Mouse (Mus musculus): ENCODE data around the gene Igfals. TPM values are rescaled to one million over a fixed set of nuclear protein-coding genes. Genes with fewer than 3 reads are reported as not detected.

Gene Igfals
- polyA plus RNA-seq, 1 experiment from 2014 or later = 4.8 TPM

GRCm38 (mm10) chr17:24898041-24898854 is 32.5 kb downstream of the Igfals start:
- H3K4me1 ChIP-seq (ENCODE audit: insufficient read depth, low read depth, low read length) = peaks cover 4% of the 10 kb centered on the region; the same call in 1 of the 2 replicates
- ATAC-seq (no peak), DNase-seq (ENCODE audit: low spot score) (no peak)
- H3K4me2 ChIP-seq (replicated peaks; ENCODE audit: low read depth, low read length) = no peak overlapping the region
- no peak for TF ChIP-seq CTCF (IDR thresholded peaks at IDR 0.05)
- no peaks in the 10 kb centered on the region for H3K27me3 ChIP-seq (replicated peaks; ENCODE audit: insufficient read depth, low read length)
- no peak overlapping the region for H3K9ac ChIP-seq (replicated peaks; ENCODE audit: low read depth)
- peaks cover 45% of the 10 kb centered on the region for H3K36me3 ChIP-seq (ENCODE audit: insufficient read depth, low read length)
- H3K9me3 ChIP-seq (ENCODE audit: low read length) = no peaks in the 10 kb centered on the region
- H3K4me3 ChIP-seq (ENCODE audit: low read depth, low read length) = no peak overlapping the region
- no peak overlapping the region for H3K27ac ChIP-seq (ENCODE audit: low read length)
- WGBS = 72% methylated on average over 4 of the region's 4 CpGs

GRCm38 (mm10) chr17:24899153-24899552 is 33.4 kb downstream of the Igfals start:
- 77% methylated on average over 5 of the region's 5 CpGs for WGBS
- no peak for DNase-seq (ENCODE audit: low spot score)
- Histone ChIP-seq H3K9me3 (ENCODE audit: low read length) (no peaks in the 10 kb centered on the region), H3K27ac (ENCODE audit: low read length) (no peak overlapping the region), H3K4me2 (replicated peaks; ENCODE audit: low read depth, low read length) (no peak overlapping the region), H3K27me3 (replicated peaks; ENCODE audit: insufficient read depth, low read length) (no peaks in the 10 kb centered on the region), H3K4me1 (ENCODE audit: insufficient read depth, low read depth, low read length) (peaks cover 2% of the 10 kb centered on the region; the same call in 1 of the 2 replicates), H3K36me3 (ENCODE audit: insufficient read depth, low read length) (peaks cover 53% of the 10 kb centered on the region), H3K9ac (replicated peaks; ENCODE audit: low read depth) (no peak overlapping the region), H3K4me3 (ENCODE audit: low read depth, low read length) (no peak overlapping the region)
- no peak for ATAC-seq
- TF ChIP-seq EP300 (IDR thresholded peaks at IDR 0.05) = no peak
- no peak for TF ChIP-seq CTCF (IDR thresholded peaks at IDR 0.05)

GRCm38 (mm10) chr17:24900014-24900413 is 34.2 kb downstream of the Igfals start:
- H3K4me2 ChIP-seq (replicated peaks; ENCODE audit: low read depth, low read length) = no peak overlapping the region
- no peaks in the 10 kb centered on the region for H3K9me3 ChIP-seq (ENCODE audit: low read length)
- H3K9ac ChIP-seq (replicated peaks; ENCODE audit: low read depth) = no peak overlapping the region
- H3K36me3 ChIP-seq (ENCODE audit: insufficient read depth, low read length) = peaks cover 61% of the 10 kb centered on the region
- DNase-seq (ENCODE audit: low spot score) = no peak
- no peaks in the 10 kb centered on the region for H3K4me1 ChIP-seq (ENCODE audit: insufficient read depth, low read depth, low read length)
- no peaks in the 10 kb centered on the region for H3K27me3 ChIP-seq (replicated peaks; ENCODE audit: insufficient read depth, low read length)
- no peak overlapping the region for H3K4me3 ChIP-seq (ENCODE audit: low read depth, low read length)
- no peak for TF ChIP-seq CTCF (IDR thresholded peaks at IDR 0.05)
- no peak for TF ChIP-seq EP300 (IDR thresholded peaks at IDR 0.05)
- WGBS = 91% methylated on average over 6 of the region's 6 CpGs
- no peak for ATAC-seq
- H3K27ac ChIP-seq (ENCODE audit: low read length) = no peak overlapping the region

- Histone ChIP-seq H3K4me3 (ENCODE audit: low read depth, low read length) (no peak overlapping the region), H3K9me3 (ENCODE audit: low read length) (no peaks in the 10 kb centered on the region), H3K4me1 (ENCODE audit: insufficient read depth, low read depth, low read length) (no peaks in the 10 kb centered on the region), H3K27ac (ENCODE audit: low read length) (no peak overlapping the region), H3K36me3 (ENCODE audit: insufficient read depth, low read length) (peaks cover 72% of the 10 kb centered on the region), H3K9ac (replicated peaks; ENCODE audit: low read depth) (no peak overlapping the region), H3K4me2 (replicated peaks; ENCODE audit: low read depth, low read length) (no peak overlapping the region), H3K27me3 (replicated peaks; ENCODE audit: insufficient read depth, low read length) (no peaks in the 10 kb centered on the region)
- TF ChIP-seq EP300 (IDR thresholded peaks at IDR 0.05) = no peak
- DNase-seq (ENCODE audit: low spot score) (no peak), ATAC-seq (no peak)
- 86% methylated on average over 5 of the region's 5 CpGs for WGBS
These were observed 36.3 kb downstream of the Igfals start for GRCm38 (mm10) chr17:24902124-24902523.

GRCm38 (mm10) chr17:24902671-24903474 is 37.1 kb downstream of the Igfals start:
- no peak overlapping the region for H3K4me3 ChIP-seq (ENCODE audit: low read depth, low read length)
- H3K4me2 ChIP-seq (replicated peaks; ENCODE audit: low read depth, low read length) = no peak overlapping the region
- 69% methylated on average over 8 of the region's 9 CpGs for WGBS
- TF ChIP-seq CTCF (IDR thresholded peaks at IDR 0.05) = peak; percentile 53
- no peak for TF ChIP-seq EP300 (IDR thresholded peaks at IDR 0.05)
- no peaks in the 10 kb centered on the region for H3K4me1 ChIP-seq (ENCODE audit: insufficient read depth, low read depth, low read length)
- no peaks in the 10 kb centered on the region for H3K9me3 ChIP-seq (ENCODE audit: low read length)
- H3K27ac ChIP-seq (ENCODE audit: low read length) = no peak overlapping the region
- DNase-seq (ENCODE audit: low spot score) (no peak), ATAC-seq (no peak)
- peaks cover 77% of the 10 kb centered on the region for H3K36me3 ChIP-seq (ENCODE audit: insufficient read depth, low read length)
- H3K27me3 ChIP-seq (replicated peaks; ENCODE audit: insufficient read depth, low read length) = no peaks in the 10 kb centered on the region
- no peak overlapping the region for H3K9ac ChIP-seq (replicated peaks; ENCODE audit: low read depth)

GRCm38 (mm10) chr17:24903767-24904166 is 38.0 kb downstream of the Igfals start:
- no peak overlapping the region for H3K4me3 ChIP-seq (ENCODE audit: low read depth, low read length)
- TF ChIP-seq EP300 (IDR thresholded peaks at IDR 0.05) = no peak
- TF ChIP-seq CTCF (IDR thresholded peaks at IDR 0.05) = no peak
- no peaks in the 10 kb centered on the region for H3K27me3 ChIP-seq (replicated peaks; ENCODE audit: insufficient read depth, low read length)
- WGBS = 78% methylated on average over 9 of the region's 9 CpGs
- H3K4me2 ChIP-seq (replicated peaks; ENCODE audit: low read depth, low read length) = no peak overlapping the region
- H3K9ac ChIP-seq (replicated peaks; ENCODE audit: low read depth) = no peak overlapping the region
- ATAC-seq = peak; percentile 41
- no peak for DNase-seq (ENCODE audit: low spot score)
- H3K27ac ChIP-seq (ENCODE audit: low read length) = no peak overlapping the region
- no peaks in the 10 kb centered on the region for H3K4me1 ChIP-seq (ENCODE audit: insufficient read depth, low read depth, low read length)
- no peaks in the 10 kb centered on the region for H3K9me3 ChIP-seq (ENCODE audit: low read length)
- peaks cover 83% of the 10 kb centered on the region for H3K36me3 ChIP-seq (ENCODE audit: insufficient read depth, low read length)
